Mouse (Mus musculus): ENCODE measurements at regions not wholly inside any gene's neighbourhood (a gene's known extent, or its start where the extent isn't known, plus 50 kb on each side); places are given as distances from the start of the nearest gene placed in this dataset.

GRCm38 (mm10) chr3:50973081-50973480 is 251.2 kb upstream of the Noct start:
- TF ChIP-seq CTCF (IDR thresholded peaks at IDR 0.05; ENCODE audit: extremely low read depth, insufficient read depth, low read length) (no peak), POLR2A (IDR thresholded peaks at IDR 0.05; ENCODE audit: extremely low read depth, insufficient read depth, low read length) (no peak)

Data from cortical plate, adult 2 months (tissue).